Mouse (Mus musculus) gastrocnemius, adult 2 months (tissue): ENCODE data around the gene Rpl23a. TPM values are rescaled to one million over a fixed set of nuclear protein-coding genes. Genes with fewer than 3 reads are reported as not detected.
A peak's percentile ranks its signal among the peaks of the same experiment; 100 is the strongest.

Source experiments
- DNase-seq: peaks from one replicate; pipeline ENCODE4 v3.0.0; 2022
- H3K27ac ChIP-seq: fragments of 200-600 bp; 2 replicates; pipeline ENCODE4 v1.8.1; 2022; ENCODE audit warnings: mild to moderate bottlenecking
- H3K4me3 ChIP-seq: fragments of 200-600 bp; 2 replicates; pipeline ENCODE4 v1.8.1; 2022; ENCODE audit warnings: mild to moderate bottlenecking, moderate library complexity
- CTCF ChIP-seq: fragments of 200-600 bp; IDR thresholded peaks from 2 replicates; pipeline ENCODE4 v1.8.1; 2022; ENCODE audit warnings: antibody characterized with exemption, mild to moderate bottlenecking, moderate library complexity
- intact Hi-C: fragments of 180-260 bp; cut with DNase I; formaldehyde crosslinking; loops from one replicate; pipeline ENCODE4 v1.15.1; 2025
- total RNA-seq, 2 experiments: library from RNA; stranded (reverse); gene quantifications; 2 replicates each; pipeline ENCODE4 v1.2.3; 2021

Gene Rpl23a
- total RNA-seq, 2 experiments from 2014 or later = 760 to 970 TPM

DNA sequence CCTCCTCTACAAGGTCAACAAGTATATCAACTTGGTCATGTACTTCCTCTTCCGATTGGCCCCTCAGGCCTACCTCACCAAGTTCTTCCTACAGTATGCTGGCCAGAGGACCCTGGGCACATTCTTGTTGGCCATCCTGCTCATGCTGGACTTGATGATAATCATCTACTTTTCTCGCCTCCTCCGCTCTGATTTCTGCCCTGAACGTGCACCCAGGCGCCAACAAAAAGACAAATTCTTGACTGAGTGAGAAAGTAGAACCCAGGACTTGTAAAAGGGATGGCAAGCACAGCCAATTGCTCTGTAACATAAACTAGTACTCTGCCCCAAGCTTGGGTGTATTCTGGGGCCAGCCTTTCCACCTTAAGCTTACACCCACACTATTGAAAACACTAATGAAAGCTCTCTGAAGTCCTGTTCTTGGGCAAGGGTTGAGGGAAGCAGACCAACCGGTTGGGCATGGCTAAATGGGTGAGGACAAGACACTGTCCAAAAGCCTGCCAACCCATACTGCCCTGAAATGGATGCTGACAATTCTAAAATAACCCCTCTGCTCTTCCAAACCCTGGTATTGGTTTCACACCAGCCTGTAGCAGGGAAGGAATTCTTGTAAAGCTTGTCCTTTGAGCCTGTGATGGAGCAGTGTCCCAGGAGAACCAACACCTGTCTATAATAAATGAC lies 3.2 kb downstream of the Rpl23a start:
- intact Hi-C loops = no loop called here
- Histone ChIP-seq H3K27ac (no peak overlapping the region), H3K4me3 (no peak overlapping the region)
- no peak for DNase-seq
- no peak for TF ChIP-seq CTCF

DNA sequence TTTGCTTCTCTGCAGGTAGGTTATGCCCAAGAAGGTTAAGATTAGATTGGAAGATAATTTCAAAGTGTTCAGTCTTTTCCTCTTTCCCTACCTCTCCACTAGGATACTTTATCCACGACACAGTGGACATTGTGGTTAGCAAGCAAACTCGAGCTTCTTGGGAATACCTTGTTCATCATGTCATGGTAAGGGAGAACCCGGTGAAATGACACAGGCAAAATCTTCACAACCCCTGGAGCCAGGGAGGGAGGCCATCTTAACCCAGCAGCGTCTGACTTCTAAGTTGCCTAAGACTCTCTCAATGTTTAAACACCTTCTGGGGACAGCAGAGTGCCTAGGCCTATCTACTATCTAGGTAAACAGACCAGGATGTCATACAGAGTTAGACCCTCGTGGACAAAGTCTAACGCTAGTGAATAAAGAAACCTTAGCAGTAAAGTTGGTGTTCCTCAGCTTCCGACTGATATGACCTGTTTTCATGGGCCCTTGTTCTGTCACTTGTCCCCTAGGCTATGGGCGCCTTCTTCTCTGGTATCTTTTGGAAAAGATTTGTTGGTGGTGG lies 3.9 kb downstream of the Rpl23a start:
- peak overlapping the region; percentile 92 for H3K4me3 ChIP-seq
- TF ChIP-seq CTCF = no peak
- DNase-seq = no peak
- intact Hi-C loops = loop anchor here (5.0 kb wide), 2 partner anchors 142 to 197 kb away; partner anchors contain the start of genes Flot2 and Phf12
- peak overlapping the region; percentile 87; the same call in 1 of the 2 replicates for H3K27ac ChIP-seq

DNA sequence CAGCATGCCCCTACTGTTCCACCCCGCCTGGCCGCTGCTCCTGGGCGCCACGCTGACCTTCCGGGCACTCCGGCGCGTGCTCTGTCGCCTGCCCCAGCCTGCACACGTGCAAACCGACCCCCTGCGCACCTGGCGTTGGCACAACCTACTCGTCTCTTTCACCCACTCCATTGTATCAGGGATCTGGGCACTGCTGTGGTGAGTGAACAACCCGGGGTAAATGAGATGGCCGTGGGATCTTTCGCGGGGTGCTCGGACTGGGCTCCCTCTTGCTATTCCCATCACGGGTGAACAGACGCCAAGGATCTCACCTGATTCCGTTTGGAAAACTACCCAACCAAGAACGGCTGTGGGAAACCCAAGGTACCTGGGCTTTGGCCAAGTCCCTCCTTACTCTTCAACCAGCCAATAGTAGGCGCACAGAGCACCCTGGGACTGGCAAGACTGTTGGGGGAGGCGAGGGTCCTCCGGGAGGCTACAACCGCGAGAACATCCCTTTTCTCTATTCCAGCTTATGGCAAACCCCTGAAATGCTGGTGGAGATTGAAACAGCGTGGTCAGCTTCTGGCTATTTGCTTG lies 4.4 kb downstream of the Rpl23a start:
- intact Hi-C loops = loop anchor here (5.0 kb wide), 2 partner anchors 142 to 197 kb away; partner anchors contain the start of genes Flot2 and Phf12
- DNase-seq = peak; percentile 61
- no peak for TF ChIP-seq CTCF

DNA sequence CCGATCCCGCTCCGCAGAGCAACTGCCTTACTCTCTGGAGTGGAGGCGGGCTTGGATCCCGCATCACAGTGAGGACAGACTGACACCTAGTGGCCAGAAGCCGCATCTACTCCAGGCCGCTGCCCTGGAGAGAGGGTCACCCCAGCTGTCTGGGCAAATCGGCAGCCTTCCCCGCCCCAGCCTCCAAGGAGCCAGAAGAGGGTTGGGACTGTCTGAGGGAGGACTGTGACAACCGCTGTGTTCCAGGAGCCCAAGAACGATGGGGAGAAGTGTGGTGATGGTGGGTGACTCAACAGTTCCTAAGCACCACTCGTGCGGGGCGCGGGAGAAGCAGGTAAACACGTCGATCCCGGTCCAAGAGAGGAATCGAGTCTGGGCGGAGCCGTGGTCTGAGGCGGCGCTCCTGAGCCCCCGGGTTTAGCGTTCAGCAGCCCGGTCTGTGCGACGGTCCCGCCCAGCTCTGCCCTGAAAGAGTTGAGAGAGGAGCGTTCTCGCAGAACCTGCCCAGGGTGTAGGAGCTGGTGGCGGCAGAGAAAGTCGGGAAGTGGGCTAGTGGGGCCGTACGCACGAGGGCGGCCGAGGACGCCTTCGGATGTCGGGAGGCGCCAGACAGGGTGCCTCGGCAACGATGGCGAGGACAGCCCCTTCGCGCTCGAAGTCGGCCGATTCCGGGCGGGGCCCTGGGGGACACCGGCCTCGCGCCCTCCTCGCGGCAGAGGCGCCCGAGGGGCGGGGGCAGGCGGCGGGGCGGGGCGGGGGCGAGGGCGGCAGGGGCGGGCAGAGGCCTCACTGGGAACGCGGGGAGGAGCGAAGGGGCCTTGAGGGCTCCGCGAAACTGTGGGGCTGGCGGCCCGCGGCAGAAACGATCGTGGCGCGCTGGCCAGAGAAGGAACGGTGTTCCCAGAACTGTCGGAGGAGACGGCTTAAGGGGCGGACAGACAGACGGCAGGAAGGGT lies 5.2 kb downstream of the Rpl23a start:
- intact Hi-C loops = loop anchor here (1.0 to 5.0 kb wide), 4 partner anchors 19 to 196 kb away; partner anchors contain the start of genes Flot2 and Phf12
- peak; percentile 100; the same call in 1 of the 2 replicates for TF ChIP-seq CTCF
- H3K27ac ChIP-seq = peak overlapping the region; percentile 87
- H3K4me3 ChIP-seq = peak overlapping the region; percentile 92
- DNase-seq = peak; percentile 96

More for the DNA sequence above, 4.4 kb downstream of the Rpl23a start:
- Histone ChIP-seq H3K27ac (peak overlapping the region; percentile 87), H3K4me3 (peak overlapping the region; percentile 92)

DNA sequence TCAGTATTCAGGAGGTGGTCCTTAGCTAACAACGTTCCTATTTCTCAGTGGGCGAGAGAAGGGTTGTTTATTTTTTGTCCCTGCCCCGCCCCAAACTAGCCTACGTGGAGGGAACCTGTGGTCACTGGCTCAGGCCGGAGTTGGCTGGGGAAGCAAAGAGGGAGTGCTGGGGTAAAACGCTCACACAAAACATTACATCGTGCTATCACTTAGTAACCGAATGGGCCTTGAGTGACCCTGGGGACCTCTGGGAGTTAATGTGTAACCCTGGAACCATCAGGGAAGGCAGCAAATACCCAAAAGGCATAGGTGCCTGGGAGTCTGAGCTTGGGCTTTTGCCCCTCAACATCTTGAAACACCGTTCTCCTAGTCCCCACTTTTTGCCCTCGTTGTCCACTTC lies 5.9 kb downstream of the Rpl23a start:
- H3K4me3 ChIP-seq = peak overlapping the region; percentile 92
- TF ChIP-seq CTCF = no peak
- H3K27ac ChIP-seq = peak overlapping the region; percentile 89
- peak; percentile 43 for DNase-seq
- intact Hi-C loops = loop anchor here (1.0 to 5.0 kb wide), 4 partner anchors 18 to 195 kb away; partner anchors contain the start of genes Flot2 and Phf12

DNA sequence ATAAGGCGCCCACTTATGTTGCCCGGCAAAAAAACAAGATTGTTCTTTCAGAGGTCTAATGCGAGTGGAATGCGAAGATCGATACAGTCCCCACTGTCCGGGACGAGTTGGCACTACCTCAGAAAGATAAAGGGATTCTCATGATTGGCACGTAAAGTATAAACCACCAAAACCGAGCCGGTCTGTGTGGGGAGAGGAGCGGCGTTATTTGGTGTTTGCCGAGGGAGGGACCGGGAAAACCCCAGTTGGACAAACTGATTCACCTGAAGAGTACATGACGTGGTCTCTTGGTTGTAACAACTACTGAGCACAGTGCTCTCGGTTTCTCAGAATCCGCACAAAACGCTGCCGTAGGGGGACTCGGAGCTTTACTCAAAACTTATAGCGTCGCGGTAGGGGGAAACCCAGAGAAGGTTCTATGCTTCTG lies 6.5 kb downstream of the Rpl23a start:
- H3K27ac ChIP-seq = peak overlapping the region; percentile 89
- H3K4me3 ChIP-seq = peak overlapping the region; percentile 92
- intact Hi-C loops = loop anchor here (1.0 to 5.0 kb wide), 5 partner anchors 18 to 195 kb away; partner anchors contain the start of genes Flot2 and Phf12
- no peak for TF ChIP-seq CTCF
- no peak for DNase-seq

DNA sequence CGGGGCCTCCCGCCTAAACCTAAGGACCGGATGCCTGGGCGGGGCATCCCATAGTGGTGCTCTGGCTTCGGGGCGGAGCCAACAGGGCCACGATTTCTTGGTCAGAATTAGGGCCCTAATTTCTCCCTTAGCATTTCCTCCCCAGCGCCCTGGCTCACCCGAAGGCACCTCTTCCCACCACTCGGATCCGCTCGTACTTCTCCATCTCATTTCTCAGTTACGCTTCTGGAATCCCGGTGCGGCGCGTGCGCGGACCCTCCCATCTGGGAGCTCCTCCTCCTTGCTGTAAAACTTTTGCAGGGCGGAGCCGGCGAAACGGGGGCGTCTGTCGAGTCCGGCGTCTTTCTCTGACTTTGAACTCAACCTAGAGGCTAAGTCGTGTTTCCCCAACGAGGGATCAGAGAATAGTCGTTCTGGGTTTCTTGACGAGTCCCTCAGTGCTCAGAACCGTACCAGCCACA lies 7.0 kb downstream of the Rpl23a start, which contains the start of the genes Nek8 and Tlcd1:
Gene Nek8, minus strand, starts transcription at position 274 of the 461 bp plus-strand sequence.
Gene Tlcd1, plus strand, starts transcription at position 310 of the 461 bp plus-strand sequence.
- DNase-seq = peak; percentile 93
- intact Hi-C loops = loop anchor here (1.0 to 5.0 kb wide), 3 partner anchors 116 to 194 kb away; partner anchors contain the start of genes Flot2 and Phf12
- no peak for TF ChIP-seq CTCF
- H3K4me3 ChIP-seq = peak within 1 kb of the TSS; percentile 92
- H3K27ac ChIP-seq = peak within 1 kb of the TSS; percentile 89

DNA sequence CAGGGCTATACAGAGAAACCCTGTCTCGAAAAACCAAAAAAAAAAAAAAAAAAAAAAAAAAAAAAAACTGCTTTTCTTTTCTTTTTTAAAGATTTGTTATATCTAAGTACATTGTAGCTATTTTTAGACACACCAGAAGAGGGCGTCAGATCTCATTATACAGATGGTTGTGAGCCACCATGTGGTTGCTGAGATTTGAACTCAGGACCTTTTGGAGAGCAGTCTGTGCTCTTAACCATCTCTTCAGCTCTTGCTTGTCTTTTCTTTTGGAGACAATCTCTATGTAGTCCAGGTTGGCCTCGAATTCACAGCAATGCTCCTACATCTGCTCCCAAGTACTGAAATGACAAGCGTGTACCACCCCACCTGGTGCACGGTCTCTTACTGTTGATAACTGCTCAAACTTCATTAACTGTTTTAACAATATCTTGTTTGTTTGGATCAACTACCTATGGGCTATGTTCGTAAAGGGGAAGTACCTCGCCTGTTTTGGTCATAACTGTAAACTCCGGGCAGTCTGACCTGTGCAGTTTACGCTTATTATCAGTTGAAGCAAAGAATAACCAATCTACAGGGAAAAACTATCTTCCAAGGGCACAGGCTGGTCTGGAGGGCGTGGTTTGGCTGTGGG lies 7.5 kb downstream of the Rpl23a start:
- intact Hi-C loops = loop anchor here (1.0 to 5.0 kb wide), 3 partner anchors 116 to 194 kb away; partner anchors contain the start of genes Flot2 and Phf12
- TF ChIP-seq CTCF = no peak
- H3K4me3 ChIP-seq = peak overlapping the region; percentile 92
- peak overlapping the region; percentile 89 for H3K27ac ChIP-seq
- DNase-seq = no peak

DNA sequence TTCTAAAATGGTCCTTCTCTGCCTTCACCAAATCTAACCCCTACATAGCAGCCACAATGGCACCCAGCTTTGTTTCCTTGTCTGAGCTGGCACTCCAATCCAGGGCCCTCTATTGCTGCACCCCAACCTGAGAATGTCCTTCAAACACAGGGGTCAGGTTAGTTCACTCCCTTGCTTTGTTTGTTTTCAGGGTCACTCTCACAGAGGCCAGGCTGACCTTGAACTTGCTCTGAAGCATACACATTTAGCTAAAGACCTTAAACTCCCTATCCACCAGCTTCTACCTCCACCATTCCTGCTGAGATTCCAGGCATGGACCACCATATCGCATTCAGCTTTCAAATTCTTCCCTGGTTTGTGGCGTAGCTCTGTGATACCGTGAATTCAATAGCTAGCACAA lies 8.9 kb downstream of the Rpl23a start:
- no peak for TF ChIP-seq CTCF
- intact Hi-C loops = no loop called here
- DNase-seq = no peak
- Histone ChIP-seq H3K27ac (no peak overlapping the region), H3K4me3 (no peak overlapping the region)

DNA sequence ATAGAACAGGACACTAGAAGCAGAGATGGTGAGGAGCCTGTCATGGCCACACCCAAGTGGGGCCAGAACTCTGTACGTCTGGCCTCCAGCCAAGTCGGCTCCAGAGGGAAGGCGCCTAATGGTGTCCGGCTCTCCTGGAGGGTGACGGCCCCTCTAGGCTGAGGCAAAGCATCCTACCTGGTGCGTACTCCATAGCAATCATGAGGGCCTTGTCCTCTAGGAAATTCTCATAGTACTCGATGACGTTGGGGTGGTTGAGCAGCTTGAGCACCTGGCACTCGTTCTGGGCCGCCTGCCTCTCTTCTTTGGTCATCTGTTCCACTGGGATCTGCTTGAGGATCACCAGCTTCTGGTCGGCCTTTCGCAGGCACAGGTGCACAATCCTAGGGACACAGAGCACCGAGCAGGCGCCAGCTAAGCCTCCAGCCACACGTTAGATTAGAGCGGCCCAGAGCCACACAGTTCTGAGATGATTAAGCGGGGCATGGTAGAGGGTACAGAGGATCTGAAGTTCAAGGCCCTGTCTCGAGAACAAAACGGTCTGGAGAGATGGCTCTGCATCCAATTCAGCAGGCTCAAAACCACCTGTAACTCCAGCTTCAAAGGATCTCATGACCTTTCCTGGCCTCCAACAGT lies 10.5 kb downstream of the Rpl23a start:
- intact Hi-C loops = no loop called here
- Histone ChIP-seq H3K27ac (no peak overlapping the region), H3K4me3 (no peak overlapping the region)
- no peak for TF ChIP-seq CTCF
- peak; percentile 6 for DNase-seq
